Mouse (Mus musculus): ENCODE measurements at regions not wholly inside any gene's neighbourhood (a gene's known extent, or its start where the extent isn't known, plus 50 kb on each side); places are given as distances from the start of the nearest gene placed in this dataset.

GRCm38 (mm10) chr15:22151894-22152494 is 396.8 kb upstream of the Cdh18 start:
- Histone ChIP-seq H3K27ac (ENCODE audit: low read depth, low read length) (no peak overlapping the region), H3K36me3 (ENCODE audit: control insufficient read depth, insufficient read depth, low read length) (no peaks in the 10 kb centered on the region), H3K9me3 (ENCODE audit: control insufficient read depth, low read length) (no peaks in the 10 kb centered on the region), H3K4me3 (ENCODE audit: low read depth, low read length) (no peak overlapping the region), H3K4me2 (ENCODE audit: low read depth) (no peak overlapping the region), H3K9ac (ENCODE audit: low read length) (no peak overlapping the region), H3K27me3 (ENCODE audit: control insufficient read depth, insufficient read depth, low read length) (no peaks in the 10 kb centered on the region), H3K4me1 (ENCODE audit: control insufficient read depth, insufficient read depth, low read length) (no peaks in the 10 kb centered on the region)
- no peak for DNase-seq (ENCODE audit: low spot score)
- no peak for ATAC-seq (ENCODE audit: insufficient read depth, low FRiP score, low TSS enrichment)
- WGBS: 74% methylated on average over 4 of the region's 4 CpGs

GRCm38 (mm10) chr15:22152678-22153077 is 396.1 kb upstream of the Cdh18 start:
- Histone ChIP-seq H3K27ac (ENCODE audit: low read depth, low read length) (no peak overlapping the region), H3K9ac (ENCODE audit: low read length) (no peak overlapping the region)
- 45% methylated on average over 1 of the region's 1 CpGs for WGBS

GRCm38 (mm10) chr15:22170302-22170701 is 378.5 kb upstream of the Cdh18 start:
- no peak overlapping the region for H3K27ac ChIP-seq (ENCODE audit: low read depth, low read length)
- no peak overlapping the region for H3K4me3 ChIP-seq (ENCODE audit: low read depth, low read length)
- no peak overlapping the region for H3K4me2 ChIP-seq (ENCODE audit: low read depth)
- no peaks in the 10 kb centered on the region for H3K36me3 ChIP-seq (ENCODE audit: control insufficient read depth, insufficient read depth, low read length)
- H3K9ac ChIP-seq (ENCODE audit: low read length): no peak overlapping the region
- H3K9me3 ChIP-seq (ENCODE audit: control insufficient read depth, low read length): no peaks in the 10 kb centered on the region
- ATAC-seq (ENCODE audit: insufficient read depth, low FRiP score, low TSS enrichment) (no peak), DNase-seq (ENCODE audit: low spot score) (no peak)
- 85% methylated on average over 5 of the region's 5 CpGs for WGBS
- H3K4me1 ChIP-seq (ENCODE audit: control insufficient read depth, insufficient read depth, low read length): no peaks in the 10 kb centered on the region
- no peaks in the 10 kb centered on the region for H3K27me3 ChIP-seq (ENCODE audit: control insufficient read depth, insufficient read depth, low read length)

More at GRCm38 (mm10) chr15:22152678-22153077, 396.1 kb upstream of the Cdh18 start:
- Histone ChIP-seq H3K4me2 (ENCODE audit: low read depth) (no peak overlapping the region), H3K36me3 (ENCODE audit: control insufficient read depth, insufficient read depth, low read length) (no peaks in the 10 kb centered on the region), H3K4me1 (ENCODE audit: control insufficient read depth, insufficient read depth, low read length) (no peaks in the 10 kb centered on the region), H3K9me3 (ENCODE audit: control insufficient read depth, low read length) (no peaks in the 10 kb centered on the region), H3K4me3 (ENCODE audit: low read depth, low read length) (no peak overlapping the region), H3K27me3 (ENCODE audit: control insufficient read depth, insufficient read depth, low read length) (no peaks in the 10 kb centered on the region)
- DNase-seq (ENCODE audit: low spot score) (no peak), ATAC-seq (ENCODE audit: insufficient read depth, low FRiP score, low TSS enrichment) (no peak)

GRCm38 (mm10) chr15:22208991-22209390 is 339.8 kb upstream of the Cdh18 start:
- H3K4me3 ChIP-seq (ENCODE audit: low read depth, low read length): no peak overlapping the region
- no peak overlapping the region for H3K9ac ChIP-seq (ENCODE audit: low read length)
- H3K4me1 ChIP-seq (ENCODE audit: control insufficient read depth, insufficient read depth, low read length): no peaks in the 10 kb centered on the region
- DNase-seq (ENCODE audit: low spot score): no peak
- H3K36me3 ChIP-seq (ENCODE audit: control insufficient read depth, insufficient read depth, low read length): no peaks in the 10 kb centered on the region
- 83% methylated on average over 1 of the region's 1 CpGs for WGBS
- ATAC-seq (ENCODE audit: insufficient read depth, low FRiP score, low TSS enrichment): peak; percentile 68; the same call in 1 of the 2 replicates
- H3K27ac ChIP-seq (ENCODE audit: low read depth, low read length): no peak overlapping the region
- H3K4me2 ChIP-seq (ENCODE audit: low read depth): no peak overlapping the region
- no peaks in the 10 kb centered on the region for H3K9me3 ChIP-seq (ENCODE audit: control insufficient read depth, low read length)
- H3K27me3 ChIP-seq (ENCODE audit: control insufficient read depth, insufficient read depth, low read length): no peaks in the 10 kb centered on the region

- H3K27ac ChIP-seq (ENCODE audit: low read depth, low read length): no peak overlapping the region
- DNase-seq (ENCODE audit: low spot score) (no peak), ATAC-seq (ENCODE audit: insufficient read depth, low FRiP score, low TSS enrichment) (no peak)
- H3K9me3 ChIP-seq (ENCODE audit: control insufficient read depth, low read length): no peaks in the 10 kb centered on the region
- 75% methylated on average over 4 of the region's 4 CpGs for WGBS
- no peak overlapping the region for H3K4me3 ChIP-seq (ENCODE audit: low read depth, low read length)
- no peaks in the 10 kb centered on the region for H3K4me1 ChIP-seq (ENCODE audit: control insufficient read depth, insufficient read depth, low read length)
- no peaks in the 10 kb centered on the region for H3K36me3 ChIP-seq (ENCODE audit: control insufficient read depth, insufficient read depth, low read length)
- no peak overlapping the region for H3K9ac ChIP-seq (ENCODE audit: low read length)
- no peak overlapping the region for H3K4me2 ChIP-seq (ENCODE audit: low read depth)
- H3K27me3 ChIP-seq (ENCODE audit: control insufficient read depth, insufficient read depth, low read length): no peaks in the 10 kb centered on the region
Observed at GRCm38 (mm10) chr15:22232629-22233028, 316.2 kb upstream of the Cdh18 start.

GRCm38 (mm10) chr15:22280919-22281318 is 267.9 kb upstream of the Cdh18 start:
- no peaks in the 10 kb centered on the region for H3K9me3 ChIP-seq (ENCODE audit: control insufficient read depth, low read length)
- H3K27me3 ChIP-seq (ENCODE audit: control insufficient read depth, insufficient read depth, low read length): no peaks in the 10 kb centered on the region
- no peak overlapping the region for H3K9ac ChIP-seq (ENCODE audit: low read length)
- DNase-seq (ENCODE audit: low spot score): no peak
- 86% methylated on average over 1 of the region's 1 CpGs for WGBS
- no peak for ATAC-seq (ENCODE audit: insufficient read depth, low FRiP score, low TSS enrichment)
- no peaks in the 10 kb centered on the region for H3K4me1 ChIP-seq (ENCODE audit: control insufficient read depth, insufficient read depth, low read length)
- H3K4me2 ChIP-seq (ENCODE audit: low read depth): no peak overlapping the region
- no peak overlapping the region for H3K27ac ChIP-seq (ENCODE audit: low read depth, low read length)
- H3K36me3 ChIP-seq (ENCODE audit: control insufficient read depth, insufficient read depth, low read length): no peaks in the 10 kb centered on the region
- H3K4me3 ChIP-seq (ENCODE audit: low read depth, low read length): no peak overlapping the region

- Histone ChIP-seq H3K4me1 (ENCODE audit: control insufficient read depth, insufficient read depth, low read length) (no peaks in the 10 kb centered on the region), H3K4me2 (ENCODE audit: low read depth) (no peak overlapping the region), H3K36me3 (ENCODE audit: control insufficient read depth, insufficient read depth, low read length) (no peaks in the 10 kb centered on the region), H3K27me3 (ENCODE audit: control insufficient read depth, insufficient read depth, low read length) (no peaks in the 10 kb centered on the region), H3K9me3 (ENCODE audit: control insufficient read depth, low read length) (no peaks in the 10 kb centered on the region), H3K4me3 (ENCODE audit: low read depth, low read length) (no peak overlapping the region), H3K9ac (ENCODE audit: low read length) (no peak overlapping the region), H3K27ac (ENCODE audit: low read depth, low read length) (no peak overlapping the region)
- WGBS: 86% methylated on average over 5 of the region's 5 CpGs
- DNase-seq (ENCODE audit: low spot score): no peak
- no peak for ATAC-seq (ENCODE audit: insufficient read depth, low FRiP score, low TSS enrichment)
Observed at GRCm38 (mm10) chr15:22311016-22311415, 237.8 kb upstream of the Cdh18 start.

- H3K9me3 ChIP-seq (ENCODE audit: control insufficient read depth, low read length): no peaks in the 10 kb centered on the region
- no peak for DNase-seq (ENCODE audit: low spot score)
- no peaks in the 10 kb centered on the region for H3K36me3 ChIP-seq (ENCODE audit: control insufficient read depth, insufficient read depth, low read length)
- H3K9ac ChIP-seq (ENCODE audit: low read length): no peak overlapping the region
- no peak for ATAC-seq (ENCODE audit: insufficient read depth, low FRiP score, low TSS enrichment)
- no peaks in the 10 kb centered on the region for H3K4me1 ChIP-seq (ENCODE audit: control insufficient read depth, insufficient read depth, low read length)
- H3K27ac ChIP-seq (ENCODE audit: low read depth, low read length): no peak overlapping the region
- H3K4me3 ChIP-seq (ENCODE audit: low read depth, low read length): no peak overlapping the region
- 92% methylated on average over 7 of the region's 7 CpGs for WGBS
- H3K4me2 ChIP-seq (ENCODE audit: low read depth): no peak overlapping the region
- H3K27me3 ChIP-seq (ENCODE audit: control insufficient read depth, insufficient read depth, low read length): no peaks in the 10 kb centered on the region
Observed at GRCm38 (mm10) chr15:22318992-22319391, 229.8 kb upstream of the Cdh18 start.

GRCm38 (mm10) chr15:22338941-22339340 is 209.9 kb upstream of the Cdh18 start:
- no peak overlapping the region for H3K9ac ChIP-seq (ENCODE audit: low read length)
- no peak overlapping the region for H3K27ac ChIP-seq (ENCODE audit: low read depth, low read length)
- H3K36me3 ChIP-seq (ENCODE audit: control insufficient read depth, insufficient read depth, low read length): no peaks in the 10 kb centered on the region
- no peak overlapping the region for H3K4me2 ChIP-seq (ENCODE audit: low read depth)
- 51% methylated on average over 3 of the region's 3 CpGs for WGBS
- ATAC-seq (ENCODE audit: insufficient read depth, low FRiP score, low TSS enrichment): no peak
- no peaks in the 10 kb centered on the region for H3K4me1 ChIP-seq (ENCODE audit: control insufficient read depth, insufficient read depth, low read length)
- no peaks in the 10 kb centered on the region for H3K9me3 ChIP-seq (ENCODE audit: control insufficient read depth, low read length)
- no peaks in the 10 kb centered on the region for H3K27me3 ChIP-seq (ENCODE audit: control insufficient read depth, insufficient read depth, low read length)
- H3K4me3 ChIP-seq (ENCODE audit: low read depth, low read length): no peak overlapping the region
- DNase-seq (ENCODE audit: low spot score): no peak
